Mouse (Mus musculus) heart, adult 9 months (tissue): Measurements from ENCODE around the gene Gabpb2.
"Not testable (repeated sequence)": the region's sequence is repeated elsewhere in the genome, so short reads cannot be mapped to it uniquely, and the experiment has no call there.

Experiments
- DNase-seq, 2 experiments: peaks; one replicate each; pipeline ENCODE4 v3.0.0; 2022; ENCODE audit warnings: low spot score in 2 of 2

Gabpb2 gene

DNA sequence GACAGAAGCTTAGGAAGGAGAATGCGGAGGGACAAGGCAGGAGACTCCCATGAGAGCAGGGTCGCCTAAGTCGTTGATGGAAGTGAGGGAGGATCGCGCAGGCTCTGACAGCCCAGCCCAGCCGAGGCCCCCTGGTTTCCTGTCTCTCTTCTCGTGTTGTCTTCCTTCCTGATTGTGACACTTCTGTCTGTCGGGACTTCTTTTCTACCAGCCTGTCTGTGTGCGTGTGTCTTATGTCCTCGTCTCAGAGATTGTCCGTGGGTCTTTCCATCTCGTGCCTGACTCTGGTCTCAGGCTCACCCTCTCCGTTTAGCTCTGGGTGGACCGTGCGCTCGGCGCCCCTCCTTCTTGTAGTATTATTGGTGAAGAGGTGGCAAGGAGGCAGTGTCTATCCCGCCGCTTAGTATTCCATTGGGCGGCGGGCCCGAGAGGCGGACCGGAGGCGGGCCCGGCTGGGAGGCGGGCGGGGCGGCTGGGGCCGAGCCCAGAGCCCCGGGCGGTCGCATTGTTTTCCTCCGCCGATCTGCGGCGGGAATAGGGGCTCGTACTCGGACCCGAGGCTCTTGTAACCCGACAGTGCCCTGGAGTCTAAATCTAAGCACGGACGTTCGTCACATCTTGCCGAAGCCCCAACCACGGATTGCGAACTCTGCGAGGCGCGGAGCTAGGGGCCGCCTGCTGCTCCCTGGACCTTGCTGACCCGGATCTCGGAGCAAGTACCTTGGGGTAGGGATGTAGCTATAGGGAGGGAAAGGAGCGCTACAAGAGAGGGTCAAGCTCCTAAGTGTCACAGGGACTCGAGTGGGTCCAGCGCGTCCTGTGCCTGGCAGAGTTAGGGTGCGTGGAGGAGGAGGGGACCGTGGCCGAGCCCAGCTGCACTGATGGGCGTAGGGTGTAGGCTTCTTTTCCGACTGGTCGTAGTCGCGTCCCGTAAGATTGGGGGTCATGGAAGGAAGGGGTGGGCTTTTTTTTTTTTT lies 57.4 kb downstream of the Gabpb2 start, which contains the start of gene Sema6c:
Sema6c (plus strand) TSS at position 471 of the 977 bp plus-strand sequence.
- peak; percentile 91 to 93 for DNase-seq

DNA sequence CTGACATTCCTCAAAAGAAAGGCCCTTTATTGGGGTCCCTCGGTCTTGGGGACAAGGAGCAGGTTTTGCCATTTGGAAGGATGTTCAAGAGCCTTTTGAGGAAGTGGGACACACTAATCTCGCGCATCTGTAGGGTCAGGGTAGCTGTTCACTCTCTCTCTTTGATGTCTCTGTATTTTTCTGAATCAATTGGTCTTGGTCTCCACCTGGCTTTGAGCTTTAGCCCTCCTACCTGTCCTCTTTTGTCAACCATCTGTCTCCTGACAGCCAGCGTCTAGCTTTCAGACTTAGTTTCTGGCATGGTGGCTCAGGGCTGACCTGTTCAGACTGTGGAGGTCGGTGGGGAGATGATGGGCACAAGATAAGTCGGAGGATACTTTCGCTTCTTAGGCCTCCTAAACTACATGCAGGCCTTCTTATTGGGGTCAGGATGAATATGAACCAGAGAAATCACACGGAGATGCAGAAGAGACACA lies 58.2 kb downstream of the Gabpb2 start:
- DNase-seq, result no peak

DNA sequence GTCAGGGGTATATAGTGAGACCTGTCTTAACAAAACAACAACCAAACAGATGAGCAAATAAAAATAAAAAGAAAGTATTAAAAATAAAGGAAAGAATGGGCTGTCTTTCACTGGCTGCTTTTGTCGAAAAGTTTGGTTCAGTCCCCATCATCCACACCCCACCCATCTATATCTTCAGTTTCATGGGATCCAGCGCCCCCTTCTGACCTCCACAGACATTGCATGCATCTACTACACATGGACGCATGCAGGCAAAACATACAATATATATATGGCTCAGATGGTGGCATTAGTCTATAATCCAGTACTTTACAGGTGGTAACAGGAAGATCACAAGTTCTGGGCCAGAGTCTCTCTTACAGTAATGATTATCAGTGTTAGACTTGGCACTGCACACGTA lies 63.8 kb downstream of the Gabpb2 start:
- DNase-seq, result no peak

DNA sequence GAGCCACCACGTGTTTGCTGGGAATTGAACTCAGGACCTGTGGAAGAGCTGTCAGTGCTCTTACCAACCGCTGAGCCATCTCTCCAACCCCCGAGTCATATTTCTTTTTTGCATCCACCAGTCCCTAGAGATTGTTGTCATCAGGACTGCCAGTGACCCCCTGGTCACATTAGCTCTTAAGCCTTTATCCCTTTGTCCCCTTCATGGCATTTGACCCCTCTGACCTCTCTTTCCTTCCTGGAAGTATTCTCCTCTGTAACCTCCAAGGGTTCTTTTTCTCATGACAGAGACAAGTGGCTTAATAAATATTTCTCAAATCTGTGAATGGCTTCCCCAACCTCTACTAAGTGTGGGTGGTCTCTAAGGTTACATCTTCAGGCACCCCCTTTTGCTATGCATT lies 69.8 kb downstream of the Gabpb2 start:
- no peak for DNase-seq

DNA sequence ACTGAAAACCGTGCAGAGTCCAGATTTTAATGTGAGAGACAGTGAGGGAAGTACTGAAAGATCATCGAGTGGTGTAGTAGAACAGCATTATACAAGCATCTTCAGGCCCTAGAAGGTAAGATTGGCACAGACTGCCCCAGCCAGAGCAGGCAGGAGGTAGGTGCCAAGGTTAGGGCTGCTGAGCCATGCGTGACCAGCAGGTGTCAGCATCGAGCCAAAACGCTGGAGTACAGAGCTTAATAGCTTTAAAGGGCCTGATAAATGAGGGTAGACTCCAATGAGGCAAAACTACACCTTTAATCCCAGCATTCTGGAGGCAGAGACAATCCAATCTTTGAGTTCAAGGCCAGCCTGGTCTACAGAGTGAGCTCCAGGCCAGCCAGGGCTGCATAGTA lies 75.1 kb downstream of the Gabpb2 start:
- peak; percentile 70 to 88 for DNase-seq

DNA sequence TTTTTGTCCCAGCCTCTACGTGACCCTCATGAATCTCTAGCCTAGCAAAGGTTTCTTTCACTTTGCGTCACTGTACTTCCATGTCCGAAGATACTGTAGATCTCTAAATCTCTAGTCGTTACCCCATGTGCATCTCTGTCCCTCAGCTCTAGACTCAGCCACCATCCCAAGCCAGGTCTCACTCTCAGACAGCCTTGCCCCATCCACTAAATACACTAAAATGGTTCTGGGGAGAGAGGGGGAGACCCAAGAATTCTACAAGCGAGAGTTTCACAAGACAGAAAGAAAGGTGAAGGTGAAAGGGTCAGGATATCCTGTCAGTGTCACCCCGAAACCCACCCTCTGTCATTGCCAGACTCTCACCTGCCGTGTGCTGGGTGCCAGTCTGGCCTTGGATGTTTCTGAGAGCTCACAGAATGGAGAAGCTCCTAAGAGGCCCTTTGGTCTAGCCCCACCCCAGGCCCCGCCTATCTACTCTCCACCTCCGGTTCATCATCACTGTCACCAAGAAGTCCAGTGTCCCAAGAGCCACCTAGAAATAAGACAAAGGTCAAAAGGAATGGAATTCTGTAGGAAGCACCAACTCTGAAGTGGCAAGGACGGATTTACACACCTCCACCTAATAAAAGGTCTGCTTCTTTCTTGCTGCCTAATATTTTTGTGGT lies 75.6 kb downstream of the Gabpb2 start, which contains the start of gene Tnfaip8l2:
Tnfaip8l2 (minus strand) TSS at position 409 of the 665 bp plus-strand sequence.
- DNase-seq, result no peak

DNA sequence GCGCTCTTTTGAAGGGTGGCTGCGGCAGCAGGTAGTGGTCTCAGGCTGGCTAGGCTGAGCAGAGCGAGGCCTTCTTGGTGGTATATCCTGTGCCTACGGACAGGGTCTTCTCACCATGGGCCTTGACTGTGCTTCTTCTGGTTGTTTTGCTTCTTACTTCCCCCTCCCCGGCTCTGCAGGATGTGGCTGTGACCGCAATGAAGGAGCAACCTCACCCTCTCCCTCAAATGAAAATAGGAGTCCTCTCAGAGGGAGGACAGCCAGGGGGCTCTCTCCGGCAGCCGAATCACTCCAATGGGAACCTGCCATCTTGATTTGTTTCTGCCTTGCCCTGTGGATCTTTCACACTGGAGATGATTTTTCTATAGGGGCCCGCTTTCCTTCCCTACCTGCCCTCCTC lies 76.2 kb downstream of the Gabpb2 start:
- DNase-seq, result no peak

DNA sequence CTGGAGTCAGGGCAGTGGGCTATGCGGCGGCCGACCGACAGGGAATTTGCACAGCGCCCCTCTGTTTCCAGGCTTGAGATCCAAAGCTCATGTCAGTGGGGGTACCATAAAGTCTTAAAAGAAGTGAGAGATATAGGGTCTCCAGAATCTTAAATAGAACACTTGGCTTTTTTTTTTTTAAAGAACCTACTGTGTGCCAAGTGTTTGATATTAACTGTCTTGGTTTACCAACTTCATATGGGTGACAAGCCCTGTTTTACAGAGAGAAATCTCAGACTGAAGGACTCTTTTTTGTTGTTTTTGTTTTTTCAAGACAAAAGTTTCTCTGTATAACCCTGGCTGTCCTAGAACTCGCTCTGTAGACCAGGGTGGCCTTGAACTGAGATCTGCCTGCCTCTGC lies 76.9 kb downstream of the Gabpb2 start:
- DNase-seq, result no peak

DNA sequence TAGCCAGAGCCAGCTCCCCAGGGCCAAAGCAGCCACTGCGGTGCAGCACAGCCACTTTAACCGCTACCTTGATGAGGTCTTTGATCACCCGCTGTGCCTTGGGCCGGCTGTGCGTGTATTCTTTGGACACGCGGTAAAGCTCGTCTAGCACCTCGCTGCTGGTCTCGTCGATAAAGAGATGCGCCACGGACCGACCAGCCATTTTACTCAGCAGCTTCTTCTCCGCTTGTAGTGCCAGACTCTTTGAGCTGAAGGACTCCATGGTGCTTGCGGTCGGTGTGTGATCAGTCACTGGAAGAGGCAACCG lies 77.5 kb downstream of the Gabpb2 start:
- no peak for DNase-seq

DNA sequence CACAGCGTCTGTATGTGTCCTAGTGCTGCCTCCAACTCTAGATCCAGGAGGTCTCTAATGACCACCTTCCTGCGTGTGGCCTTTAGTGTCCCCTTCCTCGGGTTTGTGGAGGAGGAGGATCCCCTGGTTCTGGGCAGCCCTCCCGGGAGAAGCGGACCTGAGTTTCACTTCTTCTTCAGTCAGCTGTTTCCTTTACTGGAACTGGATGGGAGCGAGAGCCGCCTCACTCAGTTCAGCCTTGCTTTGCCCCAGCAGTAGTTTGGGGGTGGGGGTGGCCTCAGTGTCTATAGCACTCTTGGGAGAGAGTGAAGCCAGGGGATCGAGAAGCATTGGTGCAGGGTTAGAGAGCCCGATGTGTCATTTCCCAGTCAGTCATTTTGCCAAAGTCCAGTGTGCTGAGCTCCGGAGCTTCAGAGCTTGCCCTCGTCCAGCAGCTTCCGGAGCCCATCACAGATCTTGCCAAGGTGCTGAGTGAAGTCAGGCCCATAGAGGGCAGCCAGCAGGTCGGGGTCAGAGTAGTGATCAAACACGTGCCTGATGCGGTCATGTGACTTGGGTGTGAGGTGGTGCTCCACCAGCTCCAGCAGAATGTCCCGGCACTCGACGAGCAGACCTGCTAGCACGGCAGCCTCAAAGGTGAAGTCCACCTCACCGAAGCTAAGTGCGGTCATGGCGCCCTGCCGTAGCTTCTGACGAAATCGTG lies 78.0 kb downstream of the Gabpb2 start:
- DNase-seq, result no peak

DNA sequence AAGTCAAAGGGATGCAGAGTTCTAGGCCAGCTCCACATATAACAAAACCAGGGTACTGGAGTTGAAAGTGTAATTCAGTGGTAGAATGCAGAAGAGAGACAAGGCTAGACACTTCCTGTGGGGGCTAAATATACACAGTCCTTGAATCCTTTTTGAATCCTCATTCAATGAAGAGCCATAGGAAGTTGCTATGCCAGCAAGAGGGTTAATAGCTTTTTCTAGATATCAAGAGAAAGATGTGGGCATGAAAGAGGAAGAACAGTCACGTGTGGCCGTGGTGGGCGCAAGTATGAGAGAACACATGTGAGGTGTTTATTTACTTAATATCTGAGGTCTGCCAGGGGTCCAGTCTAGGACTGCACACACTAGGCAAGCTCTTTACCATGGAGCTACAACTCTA lies 81.4 kb downstream of the Gabpb2 start:
- DNase-seq, result no peak

DNA sequence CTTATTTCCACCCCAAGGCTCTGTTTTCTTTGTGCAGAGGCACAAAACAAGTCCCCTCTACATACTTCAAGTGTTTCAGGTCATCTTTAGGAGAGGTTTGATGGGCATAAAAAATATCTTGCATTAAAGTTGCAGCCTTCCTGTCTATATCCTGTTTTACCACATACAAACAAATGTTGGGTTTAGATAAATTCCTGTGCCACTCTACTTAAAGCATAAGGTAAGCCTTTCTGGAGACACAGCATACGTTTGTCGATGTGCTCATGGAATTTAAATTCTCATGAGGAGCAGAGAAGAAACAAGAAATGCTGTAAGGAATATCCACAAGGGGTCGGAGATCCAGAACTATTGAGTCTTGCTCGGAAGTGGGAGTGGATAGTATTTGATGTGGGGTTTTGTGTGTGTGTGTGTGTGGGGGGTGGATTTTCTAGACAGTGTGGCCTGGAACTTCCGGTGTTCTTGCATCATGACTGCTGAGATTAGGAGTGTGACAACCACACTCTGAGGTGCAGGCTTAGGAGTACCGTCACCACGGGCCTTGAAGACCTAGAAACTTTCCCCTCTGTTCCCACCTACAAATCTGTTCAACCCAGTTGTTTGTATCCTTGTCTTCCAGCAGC lies 82.2 kb downstream of the Gabpb2 start:
- no peak for DNase-seq

DNA sequence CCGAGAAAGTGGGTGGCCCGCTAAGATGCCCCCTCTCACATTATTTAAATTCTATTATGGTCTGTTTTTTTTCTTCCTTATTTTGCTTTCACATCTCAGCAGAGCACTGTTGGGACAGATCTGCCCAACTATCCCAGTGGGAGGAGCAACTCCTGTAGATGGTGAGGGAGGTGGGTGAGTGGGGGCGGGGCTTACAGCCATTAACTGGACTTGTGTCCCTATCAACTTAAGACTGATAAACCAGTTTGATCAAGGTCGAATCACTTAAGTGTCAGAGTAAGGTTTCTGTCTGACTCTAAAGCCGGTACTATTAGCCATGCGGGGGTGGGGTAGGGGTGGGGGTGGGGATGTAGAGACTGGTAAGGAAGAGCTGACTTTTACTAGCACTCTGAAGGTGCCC lies 82.7 kb downstream of the Gabpb2 start:
- DNase-seq, result peak in 1 of 2 experiments; percentile 52

DNA sequence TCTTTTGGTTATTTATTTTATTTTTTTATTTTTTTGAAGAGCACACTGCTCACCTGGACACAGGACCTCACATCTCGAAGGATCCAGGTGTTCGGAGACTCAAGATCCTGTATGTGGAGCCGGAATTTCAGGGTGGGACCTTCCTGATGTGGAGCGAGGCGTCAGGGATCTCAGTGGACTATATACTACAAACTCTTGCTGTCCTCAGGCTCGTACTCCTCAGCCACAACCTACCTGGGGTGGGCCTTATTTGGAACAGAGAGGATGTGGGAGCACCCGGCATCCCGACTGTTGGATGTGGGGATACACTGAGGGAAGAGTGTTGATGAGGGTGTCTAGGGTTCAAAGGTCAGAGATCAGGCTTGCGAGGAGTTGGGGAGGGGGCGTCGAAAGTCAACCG lies 83.6 kb downstream of the Gabpb2 start:
- DNase-seq, result not testable (repeated sequence)

DNA sequence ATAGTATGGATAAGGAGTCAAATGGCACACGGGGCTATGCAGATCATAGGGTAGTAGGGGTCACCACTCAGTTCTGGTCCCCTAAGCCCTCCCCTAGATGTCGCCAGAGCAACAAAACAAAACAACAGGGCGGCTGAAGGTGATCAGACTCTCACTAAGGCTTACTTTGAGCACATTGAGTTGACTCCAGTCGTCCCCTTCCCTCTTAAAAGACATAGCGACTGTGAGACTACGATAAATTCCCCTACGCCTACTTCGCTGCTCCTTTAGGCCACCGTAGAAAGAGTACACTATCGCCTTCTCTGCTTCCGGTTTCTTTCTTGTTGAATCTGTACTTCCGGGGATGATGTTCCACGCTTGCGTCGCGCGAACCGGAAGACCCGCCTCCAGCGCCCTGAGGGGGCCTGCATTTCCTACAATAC lies 84.0 kb downstream of the Gabpb2 start, which contains the start of the genes Scnm1 and Lysmd1:
Scnm1 (minus strand) TSS at position 332 of the 422 bp plus-strand sequence.
Lysmd1 (plus strand) TSS at position 409 of the 422 bp plus-strand sequence.
- peak; percentile 93 to 94 for DNase-seq

DNA sequence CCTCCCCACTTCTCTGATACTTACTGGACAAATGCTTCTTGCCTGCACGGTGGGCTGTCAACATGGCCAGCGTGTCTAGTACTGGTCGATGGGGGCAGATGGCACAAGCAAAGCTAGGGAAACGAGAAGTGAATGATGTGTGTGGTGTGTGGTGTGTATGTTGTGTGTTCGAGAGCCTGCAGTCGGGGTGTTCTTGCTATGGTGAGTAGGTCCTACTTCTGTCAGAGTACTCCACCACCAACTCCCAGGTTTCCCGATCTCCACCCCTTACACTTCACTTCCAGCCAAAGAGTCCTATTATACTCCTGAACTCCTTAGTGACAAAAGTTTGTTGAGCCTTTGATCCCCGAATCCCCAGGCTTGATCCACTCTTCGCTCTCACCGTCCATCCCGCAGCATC lies 84.5 kb downstream of the Gabpb2 start:
- no peak for DNase-seq

DNA sequence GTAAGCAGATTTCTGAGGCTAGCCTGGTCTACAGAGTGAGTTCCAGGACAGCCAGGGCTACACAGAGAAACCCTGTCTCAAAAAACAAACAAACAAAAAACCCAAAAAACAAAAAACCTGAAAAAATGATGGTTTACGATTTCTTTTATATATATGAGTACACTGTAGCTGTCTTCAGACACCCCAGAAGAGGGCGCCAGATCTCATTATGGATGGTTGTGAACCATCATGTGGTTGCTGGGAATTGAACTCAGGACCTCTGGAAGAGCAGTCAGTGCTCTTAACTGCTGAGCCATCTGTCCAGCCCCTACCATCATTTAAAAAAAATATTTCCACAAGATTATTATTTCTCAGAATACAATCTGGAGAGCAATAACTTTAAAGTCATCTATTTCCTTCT lies 85.3 kb downstream of the Gabpb2 start:
- not testable (repeated sequence) for DNase-seq
